Mouse (Mus musculus) kidney, postnatal 0 days (tissue): Measurements from ENCODE around the gene 1700092M07Rik. TPM values are rescaled to one million over a fixed set of nuclear protein-coding genes. Genes with fewer than 3 reads are reported as not detected.

Experiments
- ATAC-seq: fragments of 200-750 bp; cut with Nextera tagmentation; replicated peaks from 2 replicates; pipeline ENCODE4 v1.8.0; 2017; ENCODE audit warnings: low read depth, moderate number of reproducible peaks, moderate TSS enrichment, moderate library complexity; ENCODE audit not compliant: low FRiP score
- DNase-seq: peaks from one replicate; pipeline ENCODE4 v3.0.0-alpha.2; 2016; ENCODE audit warnings: low spot score
- H3K27ac ChIP-seq: fragments of 300-500 bp; sonication (generic); 2 replicates; pipeline ENCODE4 v1.5.1; 2014; ENCODE audit warnings: mild to moderate bottlenecking
- H3K27me3 ChIP-seq: fragments of 300-500 bp; sonication (generic); 2 replicates; pipeline ENCODE4 v1.6.1; 2014; ENCODE audit warnings: low read length, mixed read lengths; ENCODE audit not compliant: insufficient read depth
- H3K36me3 ChIP-seq: fragments of 300-500 bp; sonication (generic); 2 replicates; pipeline ENCODE4 v1.6.1; 2014; ENCODE audit warnings: low read length, mixed read lengths; ENCODE audit not compliant: insufficient read depth
- H3K4me1 ChIP-seq: fragments of 300-500 bp; sonication (generic); replicated peaks from 2 replicates; pipeline ENCODE4 v1.6.1; 2014; ENCODE audit warnings: antibody characterized with exemption, low read length, mixed read lengths; ENCODE audit not compliant: insufficient read depth
- H3K4me2 ChIP-seq: fragments of 300-500 bp; sonication (generic); 2 replicates; pipeline ENCODE4 v1.6.1; 2014; ENCODE audit warnings: mild to moderate bottlenecking, low read length, moderate library complexity, mixed read lengths
- H3K4me3 ChIP-seq: fragments of 300-500 bp; sonication (generic); replicated peaks from 2 replicates; pipeline ENCODE4 v1.5.1; 2014; ENCODE audit warnings: low read depth, low read length
- H3K9ac ChIP-seq: fragments of 300-500 bp; sonication (generic); 2 replicates; pipeline ENCODE4 v1.6.1; 2014; ENCODE audit warnings: low read depth, low read length
- H3K9me3 ChIP-seq: fragments of 300-500 bp; sonication (generic); replicated peaks from 2 replicates; pipeline ENCODE4 v1.6.1; 2016; ENCODE audit warnings: low read length, inconsistent platforms, mixed read lengths
- CTCF ChIP-seq: IDR thresholded peaks from 2 replicates; pipeline ENCODE4 v1.5.1; 2016; ENCODE audit warnings: antibody characterized with exemption, low read depth, mild to moderate bottlenecking, moderate library complexity
- WGBS: fragments of 180-500 bp; shearing (Covaris S2); extraction: QIAGEN DNeasy Blood & Tissue Kit; methylation state at CpG from one replicate; pipeline ENCODE4 v1.1.7; 2014; 5-methylcytosine and 5-hydroxymethylcytosine counted together
- polyA plus RNA-seq: library from polyadenylated mRNA; unstranded; fragments of >200 nt; fragmentation: Nextera tagmentation; extraction: Ambion mirVana; gene quantifications from 2 replicates; pipeline ENCODE4 v1.2.1, GENCODE M21; 2015

The 1700092M07Rik gene
- polyA plus RNA-seq, 1 experiment from 2014 or later, result 0.75 TPM

- Histone ChIP-seq H3K36me3 (peaks cover 19% of the 10 kb centered on the region), H3K27me3 (no peaks in the 10 kb centered on the region), H3K27ac (no peak overlapping the region), H3K9ac (no peak overlapping the region), H3K4me3 (no peak overlapping the region), H3K4me2 (no peak overlapping the region), H3K4me1 (peaks cover 3% of the 10 kb centered on the region; the same call in 1 of the 2 replicates), H3K9me3 (no peaks in the 10 kb centered on the region)
- DNase-seq (no peak), ATAC-seq (no peak)
- no peak for TF ChIP-seq CTCF
- 76% methylated on average over 3 of the region's 4 CpGs for WGBS
Measured at GRCm38 (mm10) chr19:8703571-8703970, 36.9 kb upstream of the 1700092M07Rik start.

DNA sequence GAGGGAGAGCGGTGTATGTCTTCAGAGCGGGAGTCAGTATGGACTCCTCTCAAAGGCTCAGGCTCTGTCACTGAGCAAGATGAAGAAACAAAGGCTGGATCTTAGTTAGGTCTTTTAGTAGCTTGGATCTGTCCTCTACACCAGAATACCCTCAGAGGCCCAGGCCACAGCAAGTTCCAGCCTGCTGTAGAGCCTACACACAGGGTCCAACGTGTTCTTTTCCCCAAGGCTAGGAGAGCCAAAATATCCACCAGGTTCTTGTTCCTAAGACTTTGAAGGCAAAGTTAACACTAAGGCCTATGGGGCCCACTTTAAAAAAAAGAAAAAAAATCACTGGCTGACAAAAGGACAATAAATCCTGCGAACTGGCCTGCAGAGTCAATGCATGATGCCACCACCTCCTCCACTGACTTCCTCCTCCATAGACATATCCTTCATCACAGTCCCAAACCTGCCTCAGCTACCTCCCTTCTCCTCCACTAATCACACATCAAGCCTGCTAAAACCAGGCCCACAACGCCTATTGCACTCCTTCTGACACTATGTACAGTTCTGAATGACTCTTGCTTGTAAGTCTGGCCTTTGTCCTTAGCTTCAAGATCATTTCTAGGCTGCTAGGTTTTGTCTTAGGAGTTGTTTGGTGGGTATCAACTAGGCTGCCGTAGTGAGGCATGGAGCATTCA, 35.4 kb upstream of the 1700092M07Rik start:
- Histone ChIP-seq H3K9me3 (no peaks in the 10 kb centered on the region), H3K27ac (no peak overlapping the region)

GRCm38 (mm10) chr19:8706132-8706667, 34.3 kb upstream of the 1700092M07Rik start:
- Histone ChIP-seq H3K4me1 (peaks cover 14% of the 10 kb centered on the region; the same call in 1 of the 2 replicates), H3K27me3 (no peaks in the 10 kb centered on the region), H3K4me2 (no peak overlapping the region), H3K9me3 (no peaks in the 10 kb centered on the region), H3K9ac (no peak overlapping the region), H3K27ac (no peak overlapping the region), H3K4me3 (no peak overlapping the region), H3K36me3 (peaks cover 42% of the 10 kb centered on the region)
- ATAC-seq (no peak), DNase-seq (no peak)
- WGBS, result 68% methylated on average over 7 of the region's 7 CpGs
- TF ChIP-seq CTCF, result no peak

More for the DNA sequence above, 35.4 kb upstream of the 1700092M07Rik start:
- H3K36me3 ChIP-seq, result peaks cover 35% of the 10 kb centered on the region
- 73% methylated on average over 6 of the region's 6 CpGs for WGBS
- H3K9ac ChIP-seq, result no peak overlapping the region
- H3K4me1 ChIP-seq, result peaks cover 5% of the 10 kb centered on the region; the same call in 1 of the 2 replicates
- H3K4me3 ChIP-seq, result no peak overlapping the region
- TF ChIP-seq CTCF, result no peak
- ATAC-seq, result no peak
- H3K4me2 ChIP-seq, result no peak overlapping the region
- no peaks in the 10 kb centered on the region for H3K27me3 ChIP-seq
- no peak for DNase-seq

DNA sequence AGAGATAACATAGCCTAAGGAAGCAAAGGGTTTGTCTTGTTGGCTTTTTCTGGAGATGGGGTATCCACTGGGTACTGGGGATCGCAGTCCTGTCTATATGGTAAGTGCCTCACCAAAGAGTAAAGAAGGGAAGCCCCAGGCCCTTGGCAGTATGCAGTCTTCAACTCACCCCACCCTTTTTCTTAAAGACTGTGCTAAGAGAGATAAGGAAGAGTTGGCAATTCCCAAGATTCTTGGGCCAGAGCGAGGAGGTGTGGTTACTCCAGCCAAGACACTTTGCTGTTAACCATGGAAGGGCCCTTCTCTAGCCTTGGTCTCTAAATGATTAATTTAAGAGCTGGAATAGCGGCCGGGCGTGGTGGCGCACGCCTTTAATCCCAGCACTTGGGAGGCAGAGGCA, 33.6 kb upstream of the 1700092M07Rik start:
- Histone ChIP-seq H3K4me2 (no peak overlapping the region), H3K27ac (no peak overlapping the region), H3K9me3 (no peaks in the 10 kb centered on the region), H3K4me1 (peaks cover 14% of the 10 kb centered on the region; the same call in 1 of the 2 replicates), H3K27me3 (no peaks in the 10 kb centered on the region), H3K9ac (no peak overlapping the region), H3K4me3 (no peak overlapping the region), H3K36me3 (peaks cover 42% of the 10 kb centered on the region)
- 94% methylated on average over 7 of the region's 7 CpGs for WGBS
- ATAC-seq (no peak), DNase-seq (no peak)
- no peak for TF ChIP-seq CTCF

DNA sequence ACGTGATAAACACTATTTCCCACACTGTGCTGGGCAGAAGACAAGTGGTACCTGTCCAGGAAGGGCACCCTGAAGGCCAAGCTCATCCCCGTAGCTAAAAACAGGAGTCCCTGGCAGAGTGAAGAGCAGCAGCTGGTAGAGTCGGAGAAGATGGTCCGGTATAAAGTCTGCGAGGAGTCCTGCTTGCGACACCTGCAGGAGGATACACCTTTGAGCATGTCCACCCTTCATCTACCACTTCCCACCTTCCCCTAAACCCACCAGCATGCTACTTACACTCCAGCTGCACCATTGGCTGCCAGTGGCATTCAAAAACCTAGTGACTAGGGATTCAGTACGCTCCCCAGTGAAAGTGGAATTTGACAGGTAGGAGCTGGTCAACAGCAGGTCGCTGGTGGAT, 31.6 kb upstream of the 1700092M07Rik start:
- no peak overlapping the region for H3K9ac ChIP-seq
- no peaks in the 10 kb centered on the region for H3K27me3 ChIP-seq
- TF ChIP-seq CTCF, result no peak
- no peaks in the 10 kb centered on the region for H3K9me3 ChIP-seq
- H3K36me3 ChIP-seq, result peaks cover 42% of the 10 kb centered on the region
- no peak overlapping the region for H3K27ac ChIP-seq
- 93% methylated on average over 8 of the region's 8 CpGs for WGBS
- ATAC-seq (no peak), DNase-seq (no peak)
- no peak overlapping the region for H3K4me2 ChIP-seq
- H3K4me1 ChIP-seq, result peaks cover 11% of the 10 kb centered on the region; the same call in 1 of the 2 replicates
- no peak overlapping the region for H3K4me3 ChIP-seq

DNA sequence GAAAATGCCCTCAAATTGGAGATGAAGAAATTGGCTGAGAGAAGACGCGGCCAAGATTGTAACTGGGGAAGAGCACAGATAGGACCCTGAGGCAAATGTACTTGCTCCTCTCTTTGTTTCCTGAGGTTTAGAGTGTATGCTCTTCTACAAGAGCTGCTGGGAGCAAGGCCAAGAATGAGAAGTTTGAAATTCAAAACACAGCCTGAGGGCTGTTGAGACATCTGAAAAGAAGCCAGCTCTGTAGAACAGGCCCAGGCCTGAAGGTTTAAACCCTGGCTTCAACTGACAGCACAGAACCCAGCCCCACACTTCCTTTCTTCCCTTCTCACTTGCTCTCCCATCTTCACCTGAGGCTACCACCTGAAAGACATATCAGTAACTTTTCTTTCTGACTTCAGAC, 30.5 kb upstream of the 1700092M07Rik start:
- no peak for ATAC-seq
- no peak for TF ChIP-seq CTCF
- Histone ChIP-seq H3K27ac (no peak overlapping the region), H3K9me3 (no peaks in the 10 kb centered on the region), H3K27me3 (no peaks in the 10 kb centered on the region), H3K9ac (0 out of 2 replicates have a peak overlapping the region, but pooled peaks have one; percentile 14), H3K4me1 (peaks cover 11% of the 10 kb centered on the region; the same call in 1 of the 2 replicates), H3K4me3 (no peak overlapping the region), H3K36me3 (peaks cover 42% of the 10 kb centered on the region), H3K4me2 (no peak overlapping the region)
- no peak for DNase-seq
- 94% methylated on average over 2 of the region's 2 CpGs for WGBS
